Mouse (Mus musculus) midbrain, postnatal 0 days (tissue): ENCODE measurements around the gene Ptgfrn. TPM values are rescaled to one million over a fixed set of nuclear protein-coding genes. Genes with fewer than 3 reads are reported as not detected.
A peak's percentile ranks its signal among the peaks of the same experiment; 100 is the strongest.

Experiments used
- ATAC-seq: fragments of 200-750 bp; cut with Nextera tagmentation; 2 replicates; pipeline ENCODE4 v1.8.0; 2017; ENCODE audit warnings: moderate number of reproducible peaks, mild to moderate bottlenecking, moderate TSS enrichment, moderate library complexity; ENCODE audit not compliant: low FRiP score
- DNase-seq: peaks from one replicate; pipeline ENCODE4 v3.0.0-alpha.2; 2015; ENCODE audit warnings: low spot score
- H3K27ac ChIP-seq: fragments of 300-500 bp; sonication (generic); 2 replicates; pipeline ENCODE4 v1.5.1; 2014; ENCODE audit warnings: low read depth, mild to moderate bottlenecking, low read length, mixed read lengths
- H3K27me3 ChIP-seq: fragments of 300-500 bp; sonication (generic); 2 replicates; pipeline ENCODE4 v1.6.1; 2014; ENCODE audit warnings: low read length, control low read depth, mixed read lengths; ENCODE audit not compliant: insufficient read depth
- H3K36me3 ChIP-seq: fragments of 300-500 bp; sonication (generic); 2 replicates; pipeline ENCODE4 v1.6.1; 2014; ENCODE audit warnings: low read length, control low read depth, mixed read lengths; ENCODE audit not compliant: insufficient read depth
- H3K4me1 ChIP-seq: fragments of 300-500 bp; sonication (generic); 2 replicates; pipeline ENCODE4 v1.6.1; 2014; ENCODE audit warnings: mild to moderate bottlenecking, control low read depth, antibody characterized with exemption, low read length, mixed read lengths; ENCODE audit not compliant: insufficient read depth
- H3K4me2 ChIP-seq: fragments of 300-500 bp; sonication (generic); 2 replicates; pipeline ENCODE4 v1.6.1; 2014; ENCODE audit warnings: low read depth, mild to moderate bottlenecking, low read length, mixed read lengths; ENCODE audit not compliant: poor library complexity, severe bottlenecking
- H3K4me3 ChIP-seq: fragments of 300-500 bp; sonication (generic); 2 replicates; pipeline ENCODE4 v1.5.1; 2014; ENCODE audit warnings: low read depth, mild to moderate bottlenecking, low read length, moderate library complexity
- H3K9ac ChIP-seq: fragments of 300-500 bp; sonication (generic); replicated peaks from 2 replicates; pipeline ENCODE4 v1.6.1; 2014; ENCODE audit warnings: mild to moderate bottlenecking, low read length, moderate library complexity, mixed read lengths; ENCODE audit not compliant: poor library complexity, severe bottlenecking
- H3K9me3 ChIP-seq: fragments of 300-500 bp; sonication (generic); 2 replicates; pipeline ENCODE4 v1.6.1; 2016; ENCODE audit warnings: low read length, control low read depth
- CTCF ChIP-seq: IDR thresholded peaks from 2 replicates; pipeline ENCODE4 v1.5.1; 2016; ENCODE audit warnings: antibody characterized with exemption, mild to moderate bottlenecking
- WGBS: fragments of 180-500 bp; shearing (Covaris S2); extraction: QIAGEN DNeasy Blood & Tissue Kit; methylation state at CpG from one replicate; pipeline ENCODE4 v1.1.7; 2014; 5-methylcytosine and 5-hydroxymethylcytosine counted together
- polyA plus RNA-seq: library from polyadenylated mRNA; unstranded; fragments of >200 nt; fragmentation: Nextera tagmentation; extraction: Ambion mirVana; gene quantifications from 2 replicates; pipeline ENCODE4 v1.2.1, GENCODE M21; 2015
- total RNA-seq: library from RNA; depleted of rRNA; stranded (reverse); fragments of >200 nt; gene quantifications from 2 replicates; pipeline ENCODE4 v1.2.3, GENCODE M21; 2014

Ptgfrn gene
- total and polyA plus RNA-seq, 2 experiments from 2014 or later: 3.8 to 58.5 TPM

DNA sequence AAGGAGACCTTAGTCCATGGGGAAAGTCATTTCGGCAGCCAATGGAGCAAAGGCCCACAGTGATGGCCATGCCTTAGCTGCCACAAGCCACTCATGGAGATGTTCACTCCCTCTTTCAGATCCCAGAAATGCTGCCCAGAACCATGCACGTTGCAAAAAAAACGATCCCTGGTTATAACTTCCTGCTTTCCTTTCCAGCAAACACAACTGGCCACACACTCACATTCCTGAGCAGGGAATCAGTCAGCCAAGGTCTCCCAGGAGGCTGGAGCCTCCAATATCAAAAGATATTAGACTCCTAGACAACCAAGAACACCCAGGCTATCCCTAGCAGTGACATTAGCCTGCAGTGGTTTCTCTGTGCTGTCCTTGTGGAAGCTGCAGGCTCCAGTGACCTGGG, 34.2 kb downstream of the Ptgfrn start:
- Histone ChIP-seq H3K36me3 (peaks cover 5% of the 10 kb centered on the region; the same call in 1 of the 2 replicates), H3K27ac (no peak overlapping the region), H3K4me2 (no peak overlapping the region), H3K9ac (no peak overlapping the region), H3K9me3 (no peaks in the 10 kb centered on the region), H3K4me3 (no peak overlapping the region), H3K4me1 (peaks cover 14% of the 10 kb centered on the region; the same call in 1 of the 2 replicates), H3K27me3 (no peaks in the 10 kb centered on the region)
- WGBS: 82% methylated on average over 3 of the region's 3 CpGs
- no peak for TF ChIP-seq CTCF
- DNase-seq (no peak), ATAC-seq (no peak)

DNA sequence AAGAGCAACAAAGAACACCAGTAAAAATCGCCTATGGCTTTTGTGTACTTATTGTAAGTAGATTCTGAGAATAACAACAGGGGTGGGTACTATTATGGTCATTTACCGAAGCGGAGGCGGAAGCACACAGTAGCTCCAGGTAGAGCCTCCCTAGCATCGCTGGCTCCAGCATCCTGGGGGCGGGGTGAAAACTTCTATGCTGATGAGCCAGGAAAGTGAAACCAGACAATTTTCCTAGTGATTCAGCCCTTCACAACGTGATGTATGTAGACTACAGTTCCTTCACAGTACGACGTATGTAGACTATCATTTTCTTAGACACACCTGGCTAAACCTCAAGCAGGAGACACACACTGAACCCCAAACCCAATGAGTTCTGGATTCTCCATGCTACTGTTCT, 36.7 kb downstream of the Ptgfrn start:
- Histone ChIP-seq H3K4me3 (no peak overlapping the region), H3K36me3 (peaks cover 5% of the 10 kb centered on the region; the same call in 1 of the 2 replicates), H3K27me3 (no peaks in the 10 kb centered on the region), H3K27ac (no peak overlapping the region), H3K4me2 (no peak overlapping the region), H3K9ac (no peak overlapping the region), H3K4me1 (peaks cover 17% of the 10 kb centered on the region; the same call in 1 of the 2 replicates), H3K9me3 (no peaks in the 10 kb centered on the region)
- DNase-seq: no peak
- 83% methylated on average over 9 of the region's 9 CpGs for WGBS
- TF ChIP-seq CTCF: no peak
- ATAC-seq: no peak

DNA sequence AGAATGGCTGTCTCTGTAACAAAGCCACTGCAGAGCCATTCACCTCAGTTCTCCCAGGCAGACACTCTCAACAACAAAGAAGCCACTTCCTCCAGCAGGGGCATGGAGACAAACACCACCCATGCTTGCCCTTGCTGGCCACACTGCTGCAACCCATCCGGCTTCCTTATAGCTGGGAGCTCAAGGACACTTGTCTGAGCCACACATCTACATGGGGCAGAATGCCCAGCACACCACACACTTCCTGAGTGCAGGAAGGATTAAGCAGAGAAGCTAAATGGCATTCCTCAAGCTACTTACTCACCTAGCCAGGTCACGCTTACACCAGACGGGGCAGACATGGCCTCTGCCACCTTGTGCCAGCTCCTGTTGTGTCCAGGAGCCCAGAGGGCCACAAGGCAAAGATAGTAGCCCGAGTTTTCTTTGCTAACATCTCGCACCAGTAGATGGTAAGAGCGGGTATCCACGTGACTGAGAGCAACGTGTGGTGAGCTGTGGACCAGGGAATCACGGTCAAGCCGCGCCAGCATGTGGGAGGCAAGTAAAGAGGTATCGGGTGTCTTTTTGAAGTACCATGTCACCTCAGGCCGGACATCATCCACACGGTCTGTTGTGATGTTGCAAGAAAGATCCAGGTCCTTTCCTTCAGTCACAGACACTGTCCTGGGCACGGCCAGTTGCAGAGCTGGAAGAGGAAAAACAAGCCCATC, 37.4 kb downstream of the Ptgfrn start:
- H3K36me3 ChIP-seq: peaks cover 5% of the 10 kb centered on the region; the same call in 1 of the 2 replicates
- no peaks in the 10 kb centered on the region for H3K27me3 ChIP-seq
- ATAC-seq: no peak
- H3K9ac ChIP-seq: no peak overlapping the region
- DNase-seq: no peak
- 91% methylated on average over 15 of the region's 15 CpGs for WGBS
- no peak overlapping the region for H3K4me3 ChIP-seq
- H3K4me1 ChIP-seq: peaks cover 17% of the 10 kb centered on the region; the same call in 1 of the 2 replicates
- H3K9me3 ChIP-seq: no peaks in the 10 kb centered on the region
- TF ChIP-seq CTCF: no peak
- no peak overlapping the region for H3K4me2 ChIP-seq
- no peak overlapping the region for H3K27ac ChIP-seq

DNA sequence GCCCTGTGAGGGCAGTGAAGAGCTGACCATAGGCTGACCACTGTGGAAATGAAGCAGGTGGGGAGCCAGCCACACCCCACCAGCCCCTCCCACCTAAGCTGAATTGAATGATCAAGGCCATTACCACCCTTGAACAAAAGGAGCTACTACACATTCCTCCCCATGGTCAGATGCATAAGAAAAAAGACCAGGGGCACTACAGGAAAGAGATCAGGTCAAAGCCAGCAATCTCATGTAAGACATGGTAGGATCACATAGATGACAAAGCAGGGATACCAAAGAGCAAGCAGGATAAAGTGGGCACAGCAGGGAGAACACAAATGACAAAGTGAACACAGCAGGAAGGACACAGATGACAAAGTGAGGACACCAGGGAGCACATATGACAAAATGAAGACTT, 38.5 kb downstream of the Ptgfrn start:
- Histone ChIP-seq H3K4me3 (no peak overlapping the region), H3K4me2 (no peak overlapping the region), H3K27ac (no peak overlapping the region), H3K36me3 (no peaks in the 10 kb centered on the region), H3K4me1 (peaks cover 17% of the 10 kb centered on the region; the same call in 1 of the 2 replicates), H3K9ac (no peak overlapping the region), H3K27me3 (no peaks in the 10 kb centered on the region), H3K9me3 (no peaks in the 10 kb centered on the region)
- no peak for TF ChIP-seq CTCF
- DNase-seq (no peak), ATAC-seq (no peak)

DNA sequence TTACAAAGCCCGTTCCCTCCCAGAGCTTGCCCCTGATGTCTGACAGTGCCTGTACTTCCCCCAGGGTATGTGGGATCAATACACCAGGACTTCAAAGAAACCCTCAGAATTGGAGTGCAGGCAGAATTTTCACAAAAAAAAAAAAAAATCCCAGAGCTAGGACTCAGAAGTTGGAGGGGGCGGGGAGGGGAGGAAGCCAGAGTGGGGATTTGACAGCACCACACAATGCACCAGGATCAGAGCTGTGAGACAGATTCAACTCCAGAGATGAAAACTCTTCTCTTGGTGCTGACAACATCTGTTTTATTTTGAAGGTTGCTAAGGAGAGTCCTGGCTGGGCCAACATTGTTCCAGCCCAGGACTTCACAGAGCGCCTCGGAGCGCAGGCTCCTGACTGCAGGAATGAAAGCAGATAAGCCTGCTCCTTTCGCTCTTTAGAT, 39.3 kb downstream of the Ptgfrn start:
- H3K36me3 ChIP-seq: no peaks in the 10 kb centered on the region
- H3K4me3 ChIP-seq: no peak overlapping the region
- ATAC-seq: peak; percentile 59
- no peak overlapping the region for H3K4me2 ChIP-seq
- peak overlapping the region; percentile 38; the same call in 1 of the 2 replicates for H3K27ac ChIP-seq
- 27% methylated on average over 6 of the region's 6 CpGs for WGBS
- no peak for TF ChIP-seq CTCF
- H3K27me3 ChIP-seq: no peaks in the 10 kb centered on the region
- no peak for DNase-seq
- peaks cover 17% of the 10 kb centered on the region; the same call in 1 of the 2 replicates for H3K4me1 ChIP-seq
- no peak overlapping the region for H3K9ac ChIP-seq
- H3K9me3 ChIP-seq: no peaks in the 10 kb centered on the region

DNA sequence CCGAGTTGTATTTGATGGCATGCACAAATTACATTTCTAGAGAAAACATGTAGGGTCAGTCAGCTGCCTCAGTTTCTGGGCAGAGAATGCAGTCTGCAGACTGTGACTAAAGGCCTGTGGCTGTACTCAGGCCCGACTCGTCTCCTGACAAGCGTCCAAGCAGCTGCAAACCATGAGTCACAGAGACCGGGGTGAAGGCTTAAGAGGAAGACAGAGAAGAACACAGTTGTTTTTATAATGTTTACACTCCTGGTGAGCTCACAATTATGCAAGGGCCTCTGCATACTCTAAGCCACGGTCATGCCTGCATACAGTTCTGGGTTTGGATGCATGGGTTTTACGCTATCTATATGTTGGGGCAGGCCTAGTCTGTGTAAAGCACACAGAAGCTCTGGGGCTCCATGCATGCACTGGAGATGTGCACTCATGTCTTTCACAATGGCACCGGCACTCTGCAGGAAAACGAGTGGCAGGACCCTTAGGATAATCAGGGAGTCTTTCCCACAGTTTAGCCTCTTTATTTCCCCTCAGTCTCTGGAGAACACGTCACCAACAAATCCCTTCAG, 39.8 kb downstream of the Ptgfrn start:
- H3K9me3 ChIP-seq: no peaks in the 10 kb centered on the region
- no peak overlapping the region for H3K4me2 ChIP-seq
- no peak for TF ChIP-seq CTCF
- no peaks in the 10 kb centered on the region for H3K27me3 ChIP-seq
- no peak for DNase-seq
- peak overlapping the region; percentile 38; the same call in 1 of the 2 replicates for H3K27ac ChIP-seq
- no peaks in the 10 kb centered on the region for H3K36me3 ChIP-seq
- 21% methylated on average over 10 of the region's 10 CpGs for WGBS
- peak; percentile 9; the same call in 1 of the 2 replicates for ATAC-seq
- H3K4me1 ChIP-seq: peaks cover 17% of the 10 kb centered on the region; the same call in 1 of the 2 replicates
- H3K9ac ChIP-seq: no peak overlapping the region
- H3K4me3 ChIP-seq: no peak overlapping the region
